Mouse (Mus musculus): ENCODE measurements around the gene Zfp605. TPM values are rescaled to one million over a fixed set of nuclear protein-coding genes. Genes with fewer than 3 reads are reported as not detected.
"Not testable (repeated sequence)": the region's sequence is repeated elsewhere in the genome, so short reads cannot be mapped to it uniquely, and the experiment has no call there.

The Zfp605 gene
- total RNA-seq (2014; rRNA removed) = 20.4 and 22.3 TPM in 2 replicates
- polyA plus RNA-seq (2015; fragmentation: Nextera tagmentation; extraction: Ambion mirVana) = 13.0 and 16.9 TPM in 2 replicates

GRCm38 (mm10) chr5:110109991-110110441 is at the start of gene Zfp605:
Gene Zfp605, plus strand, starts transcription at chr5:110110092.
- peak; percentile 79 for ATAC-seq
- peaks cover 32% of the 10 kb centered on the region for H3K36me3 ChIP-seq (ENCODE audit: insufficient read depth)
- H3K4me2 ChIP-seq (ENCODE audit: low read depth) = peak within 1 kb of the TSS; percentile 67
- H3K9ac ChIP-seq = peak within 1 kb of the TSS; percentile 76
- WGBS = 1% methylated on average over 12 of the region's 12 CpGs
- H3K9me3 ChIP-seq (ENCODE audit: low read length) = no peaks in the 10 kb centered on the region
- TF ChIP-seq CTCF (IDR thresholded peaks at IDR 0.05; ENCODE audit: low read depth) = 0 out of 2 replicates have a peak, but pooled peaks have one; percentile 15
- peak; percentile 97 for DNase-seq
- peak within 1 kb of the TSS; percentile 61 for H3K4me3 ChIP-seq (ENCODE audit: low read depth, low read length)
- peak within 1 kb of the TSS; percentile 79 for H3K27ac ChIP-seq (ENCODE audit: low read depth, low read length)
- H3K4me1 ChIP-seq (ENCODE audit: insufficient read depth) = peaks cover 8% of the 10 kb centered on the region; the same call in 1 of the 2 replicates
- H3K27me3 ChIP-seq (ENCODE audit: insufficient read depth, low read length) = no peaks in the 10 kb centered on the region

GRCm38 (mm10) chr5:110072413-110072812 is 37.5 kb upstream of the Zfp605 start, which contains the start of gene Gm17655:
Gene Gm17655, minus strand, starts transcription at chr5:110072513.
- not testable (repeated sequence) for H3K4me3 ChIP-seq (ENCODE audit: low read depth, low read length); H3K4me2 ChIP-seq (ENCODE audit: low read depth); H3K36me3 ChIP-seq (ENCODE audit: insufficient read depth); H3K9ac ChIP-seq; ATAC-seq; H3K27me3 ChIP-seq (ENCODE audit: insufficient read depth, low read length); H3K4me1 ChIP-seq (ENCODE audit: insufficient read depth); H3K27ac ChIP-seq (ENCODE audit: low read depth, low read length); DNase-seq
- 94% methylated on average over 2 of the region's 2 CpGs for WGBS
- H3K9me3 ChIP-seq (ENCODE audit: low read length) = peaks cover 12% of the 10 kb centered on the region

- 85% methylated on average over 4 of the region's 4 CpGs for WGBS
- no peak for TF ChIP-seq CTCF (IDR thresholded peaks at IDR 0.05; ENCODE audit: low read depth)
- Histone ChIP-seq H3K36me3 (ENCODE audit: insufficient read depth) (no peaks in the 10 kb centered on the region), H3K4me3 (ENCODE audit: low read depth, low read length) (no peak overlapping the region), H3K4me2 (ENCODE audit: low read depth) (no peak overlapping the region), H3K9me3 (ENCODE audit: low read length) (peaks cover 10% of the 10 kb centered on the region), H3K9ac (no peak overlapping the region), H3K4me1 (ENCODE audit: insufficient read depth) (no peaks in the 10 kb centered on the region), H3K27me3 (ENCODE audit: insufficient read depth, low read length) (no peaks in the 10 kb centered on the region), H3K27ac (ENCODE audit: low read depth, low read length) (no peak overlapping the region)
- no peak for DNase-seq
- ATAC-seq = no peak
Measured at GRCm38 (mm10) chr5:110082961-110083360, 26.9 kb upstream of the Zfp605 start.

GRCm38 (mm10) chr5:110086161-110086866 is 23.6 kb upstream of the Zfp605 start:
- TF ChIP-seq CTCF (IDR thresholded peaks at IDR 0.05; ENCODE audit: low read depth) = no peak
- 45% methylated on average over 14 of the region's 14 CpGs for WGBS
- no peak for DNase-seq
- no peaks in the 10 kb centered on the region for H3K36me3 ChIP-seq (ENCODE audit: insufficient read depth)
- no peak for ATAC-seq
- no peaks in the 10 kb centered on the region for H3K9me3 ChIP-seq (ENCODE audit: low read length)
- H3K4me3 ChIP-seq (ENCODE audit: low read depth, low read length) = no peak overlapping the region
- H3K27ac ChIP-seq (ENCODE audit: low read depth, low read length) = no peak overlapping the region
- no peaks in the 10 kb centered on the region for H3K4me1 ChIP-seq (ENCODE audit: insufficient read depth)
- H3K4me2 ChIP-seq (ENCODE audit: low read depth) = no peak overlapping the region
- H3K27me3 ChIP-seq (ENCODE audit: insufficient read depth, low read length) = no peaks in the 10 kb centered on the region
- no peak overlapping the region for H3K9ac ChIP-seq

GRCm38 (mm10) chr5:110091546-110091945 is 18.3 kb upstream of the Zfp605 start:
- H3K9me3 ChIP-seq (ENCODE audit: low read length) = no peaks in the 10 kb centered on the region
- no peaks in the 10 kb centered on the region for H3K27me3 ChIP-seq (ENCODE audit: insufficient read depth, low read length)
- H3K4me1 ChIP-seq (ENCODE audit: insufficient read depth) = 0 out of 2 replicates have a peak, but pooled peaks cover 4% of the 10 kb centered on the region
- 62% methylated on average over 2 of the region's 2 CpGs for WGBS
- ATAC-seq (no peak), DNase-seq (no peak)
- no peak overlapping the region for H3K9ac ChIP-seq
- no peaks in the 10 kb centered on the region for H3K36me3 ChIP-seq (ENCODE audit: insufficient read depth)
- H3K4me2 ChIP-seq (ENCODE audit: low read depth) = no peak overlapping the region
- H3K27ac ChIP-seq (ENCODE audit: low read depth, low read length) = no peak overlapping the region
- no peak for TF ChIP-seq CTCF (IDR thresholded peaks at IDR 0.05; ENCODE audit: low read depth)
- no peak overlapping the region for H3K4me3 ChIP-seq (ENCODE audit: low read depth, low read length)

GRCm38 (mm10) chr5:110094030-110094846 is 15.7 kb upstream of the Zfp605 start, which contains the start of gene Gm35315:
Gene Gm35315, minus strand, starts transcription at chr5:110094420.
- peak; percentile 97 for ATAC-seq
- Histone ChIP-seq H3K9me3 (ENCODE audit: low read length) (no peaks in the 10 kb centered on the region), H3K4me2 (ENCODE audit: low read depth) (peak within 1 kb of the TSS; percentile 90), H3K36me3 (ENCODE audit: insufficient read depth) (no peaks in the 10 kb centered on the region), H3K4me3 (ENCODE audit: low read depth, low read length) (peak within 1 kb of the TSS; percentile 52), H3K4me1 (ENCODE audit: insufficient read depth) (0 out of 2 replicates have a peak, but pooled peaks cover 4% of the 10 kb centered on the region), H3K27ac (ENCODE audit: low read depth, low read length) (peak within 1 kb of the TSS; percentile 22; the same call in 1 of the 2 replicates), H3K27me3 (ENCODE audit: insufficient read depth, low read length) (no peaks in the 10 kb centered on the region), H3K9ac (peak within 1 kb of the TSS; percentile 54)
- WGBS = under 1% methylated on average over 25 of the region's 25 CpGs
- no peak for TF ChIP-seq CTCF (IDR thresholded peaks at IDR 0.05; ENCODE audit: low read depth)
- peak; percentile 90 for DNase-seq
